Mouse (Mus musculus) retina, postnatal 1 day (tissue): ENCODE results near the gene Cyp2j6.
"Not testable (repeated sequence)": the region's sequence is repeated elsewhere in the genome, so short reads cannot be mapped to it uniquely, and the experiment has no call there.

Experiments used
- DNase-seq: peaks from one replicate; pipeline ENCODE4 v3.0.0-alpha.2; 2012

Cyp2j6 gene

DNA sequence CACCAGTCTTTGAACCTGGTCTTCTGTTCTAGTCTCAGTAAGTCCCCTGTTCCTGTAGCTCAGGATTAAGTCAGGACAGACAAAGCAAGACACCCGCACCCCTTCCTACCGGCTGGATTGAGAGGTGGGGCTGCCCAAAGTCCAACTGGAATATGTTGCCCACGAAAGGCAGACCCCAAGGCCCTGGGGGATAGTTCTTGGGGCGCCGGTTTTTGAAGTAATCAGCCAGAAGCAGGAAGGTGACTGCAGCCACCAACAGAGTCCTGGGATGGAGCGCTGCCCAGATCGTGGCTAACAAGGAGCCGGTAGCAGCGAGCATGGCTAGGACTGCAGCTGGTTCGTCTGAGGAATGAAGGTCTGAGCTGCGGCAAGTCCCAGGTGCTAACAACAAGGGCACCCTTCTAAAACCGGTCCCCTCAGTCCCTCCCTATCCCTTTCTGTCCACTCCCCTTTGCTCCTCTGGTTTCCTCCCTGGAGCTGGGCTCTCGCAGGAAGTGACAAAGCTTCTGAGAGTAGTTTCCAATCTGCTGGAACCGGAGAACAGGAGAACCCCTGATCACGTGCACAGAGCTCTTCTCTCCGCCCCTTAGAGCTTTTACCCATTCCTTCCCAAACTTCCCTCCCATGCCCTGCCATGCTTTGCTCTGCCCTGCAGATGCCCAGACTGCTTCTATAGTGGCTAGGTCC lies at the start of gene Cyp2j6:
Cyp2j6 (minus strand) TSS at position 529 of the 687 bp plus-strand sequence.
- peak; percentile 84 for DNase-seq

DNA sequence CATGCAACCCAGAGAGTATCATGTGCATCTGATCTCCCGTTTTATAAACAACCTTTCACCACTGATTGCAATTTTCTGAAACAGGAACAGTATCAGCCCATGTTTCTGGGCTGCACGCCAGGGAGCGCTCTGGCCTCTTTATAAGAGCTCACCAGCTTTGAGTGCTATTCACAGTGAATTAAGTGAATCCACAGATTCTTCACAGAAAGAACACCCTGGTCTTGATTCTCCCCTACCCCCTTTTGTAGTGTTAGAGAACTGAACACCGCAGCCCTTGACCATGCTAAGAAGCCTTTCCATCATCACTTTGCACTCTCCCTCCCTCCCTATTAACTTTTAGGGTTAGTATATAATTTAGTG lies 38.3 kb upstream of the Cyp2j6 start:
- peak; percentile 64 for DNase-seq

DNA sequence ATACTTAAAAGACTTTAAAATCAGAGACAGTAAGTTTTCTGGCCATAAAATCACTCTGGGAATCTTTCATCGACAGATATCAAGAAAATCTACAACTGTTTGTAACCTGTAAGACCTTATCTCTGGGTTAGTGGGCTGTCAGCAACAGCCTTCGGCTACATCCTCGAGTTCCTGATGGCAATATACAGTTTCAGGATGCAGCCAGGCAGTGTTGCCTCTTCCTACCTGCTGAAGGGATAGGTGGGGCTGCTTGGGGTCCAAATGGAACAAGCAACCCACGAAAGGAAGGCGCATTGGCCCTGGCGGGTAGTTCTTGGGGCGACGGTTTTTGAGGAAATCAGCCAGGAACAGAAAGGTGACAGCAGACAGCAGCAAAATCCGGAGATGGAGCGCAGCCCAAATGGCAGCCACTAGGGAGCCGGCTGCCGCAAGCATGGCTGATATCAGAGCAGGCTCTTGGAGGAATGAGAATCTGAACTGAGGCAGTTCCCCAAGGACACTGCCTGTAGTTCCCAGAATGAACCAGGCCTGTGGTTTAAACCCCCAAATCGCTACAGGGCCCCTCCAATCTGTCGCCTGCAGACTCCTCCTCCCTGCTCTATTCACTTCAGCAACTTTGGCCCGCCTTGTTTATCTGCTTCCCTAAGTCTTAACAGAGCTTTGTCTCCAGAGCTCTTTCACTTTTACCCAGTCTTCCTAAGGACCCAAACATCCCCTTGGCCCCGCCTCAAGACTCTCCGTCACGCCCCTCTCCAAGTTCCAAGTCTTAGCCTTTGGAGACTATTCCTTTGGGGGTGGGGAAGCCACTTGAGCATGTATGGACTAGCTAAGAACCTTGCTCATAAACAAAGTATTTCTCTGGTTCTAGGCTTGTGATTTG lies 37.7 kb upstream of the Cyp2j6 start, which contains the start of gene Cyp2j9:
Cyp2j9 (minus strand) TSS at position 668 of the 880 bp plus-strand sequence.
- DNase-seq, result peak; percentile 67

DNA sequence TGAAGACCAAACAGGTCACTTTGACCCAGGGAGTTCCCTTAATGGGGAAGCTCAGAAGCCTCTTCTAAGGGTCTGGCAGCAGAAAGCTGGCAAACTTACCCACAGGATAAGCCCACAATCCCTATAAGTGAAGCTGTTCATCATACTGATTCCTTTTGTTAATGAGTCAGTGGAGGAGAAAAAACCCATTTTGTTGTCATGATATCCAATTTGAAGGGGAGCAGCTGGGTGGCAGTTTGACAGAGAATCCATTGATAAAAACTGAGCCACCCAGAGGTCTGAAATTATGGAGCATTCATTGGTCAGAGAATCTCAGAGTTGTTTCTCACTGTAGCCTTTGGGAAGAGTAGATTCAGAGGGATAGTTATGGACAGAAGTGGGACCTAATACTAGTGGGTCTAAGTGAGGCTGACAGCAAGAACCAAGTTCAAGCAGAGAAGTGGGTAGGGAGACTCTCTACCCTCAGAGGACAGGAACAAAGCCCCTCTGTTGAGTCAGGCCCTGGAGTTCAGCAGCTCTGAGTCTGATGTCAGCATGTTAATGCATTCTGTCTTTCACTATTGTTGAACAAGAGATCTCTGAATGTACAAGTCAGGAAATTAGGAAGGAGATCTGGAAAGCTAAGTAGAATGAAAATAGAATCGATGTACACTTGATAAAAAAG lies 28.1 kb upstream of the Cyp2j6 start:
- peak; percentile 89 for DNase-seq

DNA sequence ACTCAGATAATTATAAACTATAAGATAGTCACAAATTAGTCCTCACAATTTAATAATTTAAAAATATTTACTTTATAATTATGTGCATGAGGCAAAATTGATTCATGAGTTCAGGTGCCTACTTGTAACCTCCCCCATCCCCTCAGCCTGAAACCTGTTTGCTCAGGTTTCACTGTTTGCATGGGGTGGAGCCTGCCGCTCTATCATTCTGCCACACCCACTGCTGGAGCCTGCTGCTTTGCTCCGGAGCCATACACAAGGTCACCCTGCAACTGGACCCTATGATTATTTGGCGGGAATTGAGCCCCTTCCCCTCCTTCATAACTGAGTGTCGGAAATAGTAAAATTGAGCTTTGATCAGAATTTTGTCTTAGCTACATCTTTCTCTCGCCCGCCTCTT lies 26.9 kb upstream of the Cyp2j6 start:
- not testable (repeated sequence) for DNase-seq

DNA sequence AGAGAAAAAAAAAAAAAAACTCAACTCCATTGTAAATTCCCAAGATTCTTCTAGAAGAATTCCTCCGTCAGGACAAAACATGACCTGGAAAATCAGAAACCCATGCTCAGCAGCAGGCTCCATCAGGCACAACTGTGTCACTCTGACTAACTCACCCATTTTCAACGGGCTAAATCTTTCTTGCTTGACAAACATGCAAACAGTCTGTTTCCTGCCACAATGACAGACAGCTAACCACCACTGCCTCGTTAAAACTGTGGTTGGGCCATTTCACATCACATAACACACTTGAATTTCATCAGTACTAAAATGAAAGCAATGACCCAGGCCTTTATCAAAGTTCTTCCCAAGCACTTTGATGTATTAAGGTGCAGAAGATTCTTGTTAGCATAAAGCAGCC lies 16.0 kb upstream of the Cyp2j6 start:
- no peak for DNase-seq

DNA sequence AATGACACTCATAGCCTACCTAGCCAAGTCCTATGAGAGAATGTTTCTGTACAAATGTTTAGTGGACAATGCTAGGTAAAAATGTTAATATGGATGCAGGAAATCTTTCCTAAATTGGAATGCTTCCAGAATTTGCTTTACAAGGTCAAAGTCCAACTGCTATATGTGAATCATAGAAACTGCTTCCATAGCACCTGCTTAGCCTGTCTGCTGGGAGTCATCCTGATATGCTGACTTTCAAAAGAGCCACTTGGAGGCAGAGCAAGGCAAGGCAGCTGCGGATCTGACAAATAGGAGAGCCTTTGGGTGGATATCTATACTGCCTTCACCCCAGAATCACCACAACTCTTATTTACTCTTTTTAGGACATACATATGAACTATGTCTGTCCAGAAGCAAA lies 14.5 kb upstream of the Cyp2j6 start:
- no peak for DNase-seq

DNA sequence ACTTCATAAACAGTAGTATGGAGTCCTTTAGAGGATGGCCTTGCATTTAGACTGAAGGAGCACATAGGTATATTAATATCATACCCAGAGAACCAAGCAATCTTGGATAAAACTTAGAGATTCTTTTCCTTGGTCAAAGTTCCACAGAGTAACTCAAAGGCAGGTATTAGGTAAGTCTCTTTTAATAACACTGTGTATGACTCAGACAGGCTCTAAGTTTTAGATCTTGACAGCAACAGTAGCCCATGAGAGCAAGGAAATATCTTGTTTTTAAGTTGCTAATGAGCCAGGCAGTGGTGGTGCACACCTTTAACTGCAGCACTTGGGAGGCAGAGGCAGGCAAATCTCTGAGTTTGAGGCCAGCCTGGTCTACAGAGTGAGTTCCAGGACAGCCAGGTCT lies 12.3 kb upstream of the Cyp2j6 start:
- no peak for DNase-seq

DNA sequence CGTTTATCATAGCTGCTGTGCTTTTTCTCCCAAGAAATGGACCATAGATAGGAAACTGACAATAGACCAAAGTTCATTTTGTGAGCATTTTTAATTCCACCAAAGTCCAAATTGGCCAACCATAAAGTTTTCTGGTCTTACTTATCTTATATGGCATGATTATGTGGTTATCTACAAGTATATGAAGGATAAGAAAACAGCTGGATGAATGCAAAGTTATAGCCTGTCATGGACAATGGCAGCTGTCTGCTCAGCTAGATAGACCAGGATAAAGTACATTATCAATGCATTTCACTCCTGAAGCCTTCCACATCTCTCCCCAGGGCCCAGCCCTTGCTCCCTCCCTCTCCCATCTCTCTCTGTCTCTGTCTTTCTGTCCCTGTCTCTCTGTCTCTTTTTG lies 7.0 kb upstream of the Cyp2j6 start:
- no peak for DNase-seq

DNA sequence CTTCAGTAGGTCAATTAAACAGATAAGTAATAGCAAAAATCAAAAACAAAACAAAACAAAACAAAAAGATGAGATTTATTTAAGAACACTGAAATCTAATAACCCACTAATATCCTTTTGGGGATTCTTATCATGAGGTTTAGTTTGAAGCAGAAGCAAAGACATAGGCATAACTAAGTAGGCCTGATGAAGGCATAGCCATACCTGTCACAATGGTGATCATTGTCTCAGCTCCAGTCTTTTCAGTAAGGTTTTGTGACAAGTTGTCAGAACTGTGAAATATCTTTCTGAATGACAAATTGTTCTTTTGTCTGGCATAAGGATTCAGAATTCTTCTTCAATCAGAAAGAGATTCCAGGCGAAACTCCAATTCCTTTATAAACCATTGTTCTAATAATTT lies 6.3 kb upstream of the Cyp2j6 start:
- peak; percentile 43 for DNase-seq

DNA sequence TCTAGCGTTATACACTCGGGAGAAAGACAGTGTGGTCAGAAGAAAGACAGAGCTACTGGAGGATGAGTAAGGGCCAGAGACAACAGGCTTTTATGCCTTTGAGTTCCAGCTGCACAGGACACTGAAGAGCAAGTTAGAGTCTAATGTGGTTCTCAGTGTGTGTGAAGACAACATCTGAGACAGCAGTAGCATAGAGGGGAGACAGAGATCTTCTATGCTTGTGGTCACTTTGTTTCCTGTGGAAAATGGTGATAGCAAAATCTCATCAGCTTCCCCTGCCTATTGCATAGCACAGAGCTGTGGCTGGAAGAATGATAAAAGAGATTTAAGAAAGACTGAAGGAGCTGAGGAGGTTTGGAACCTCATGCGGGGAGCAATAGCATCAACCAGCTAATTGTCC lies 1.8 kb downstream of the Cyp2j6 start:
- no peak for DNase-seq

DNA sequence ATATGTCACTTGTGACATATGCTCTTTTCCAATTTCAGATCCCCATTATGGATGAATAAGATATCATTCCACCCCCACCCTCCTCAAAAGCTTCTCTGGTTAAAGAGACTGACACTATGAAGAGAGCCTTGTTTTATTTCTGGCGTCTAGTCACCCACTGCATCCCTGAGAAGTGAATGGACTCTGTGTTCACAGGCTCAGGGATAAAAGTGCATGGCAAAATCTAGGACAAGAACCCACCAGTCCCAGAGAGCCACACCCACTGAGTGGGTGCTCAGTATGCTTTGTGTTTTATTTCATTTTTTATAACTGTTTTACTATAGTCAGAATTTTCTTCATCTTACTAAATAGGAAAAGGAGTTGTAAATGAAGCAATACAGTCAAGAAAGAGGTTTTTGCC lies 7.5 kb downstream of the Cyp2j6 start:
- DNase-seq, result peak; percentile 72

DNA sequence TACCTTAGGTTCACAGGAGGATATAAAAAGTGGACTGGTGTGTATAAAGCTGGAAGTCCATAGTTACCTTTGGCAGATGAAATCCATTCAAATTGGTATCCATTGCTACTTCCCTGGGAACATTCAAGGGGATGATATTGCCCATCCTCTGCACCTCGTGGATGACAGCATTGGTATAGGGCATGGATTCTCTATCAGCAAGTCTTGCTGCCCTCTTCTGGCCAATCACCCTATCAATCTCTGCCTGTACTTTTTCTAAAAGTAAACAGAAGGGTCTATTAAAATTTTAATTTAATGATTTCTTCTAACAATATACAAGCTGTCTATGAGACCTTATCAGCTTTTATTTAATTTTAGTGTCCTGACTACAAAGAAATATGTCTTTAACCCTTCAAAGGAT lies 27.7 kb downstream of the Cyp2j6 start:
- peak; percentile 17 for DNase-seq

DNA sequence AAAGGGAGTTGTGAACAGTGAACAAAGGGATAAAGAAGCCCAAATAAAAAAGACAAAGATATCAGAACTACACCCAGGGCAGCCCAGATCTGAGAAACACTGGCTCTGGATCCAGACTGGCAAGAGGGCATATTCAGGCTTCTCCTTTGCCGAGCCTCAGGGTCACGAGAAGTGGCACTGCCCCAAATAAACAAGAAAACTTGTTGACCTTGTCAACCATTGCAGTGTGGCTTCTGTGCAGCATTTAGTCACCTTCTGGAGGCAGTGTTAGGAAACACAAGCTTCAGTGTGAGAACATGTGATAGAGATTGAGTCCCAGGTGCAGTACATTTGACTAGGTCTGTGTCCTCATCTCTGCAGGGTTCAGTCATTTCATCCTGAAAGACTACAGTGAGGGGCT lies 31.2 kb downstream of the Cyp2j6 start:
- DNase-seq, result no peak

DNA sequence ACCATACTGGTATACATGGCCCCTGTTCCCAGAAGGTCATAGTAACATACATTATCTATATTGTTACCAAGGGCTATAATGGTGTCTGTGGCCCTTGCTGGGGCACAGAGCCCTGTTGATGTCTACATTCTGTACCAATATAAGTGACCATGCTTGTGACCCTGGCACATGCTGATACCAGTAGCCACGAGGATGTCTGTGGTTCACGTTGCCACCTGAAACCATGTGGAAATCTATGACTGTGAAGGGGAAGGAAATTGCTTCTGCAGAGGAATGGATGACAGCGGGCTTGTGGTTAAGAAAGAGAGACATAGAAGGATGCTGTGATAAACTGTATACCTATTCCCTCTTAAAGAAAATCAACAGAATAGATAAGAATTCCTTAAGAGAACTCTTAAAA lies 43.4 kb downstream of the Cyp2j6 start:
- DNase-seq, result no peak

DNA sequence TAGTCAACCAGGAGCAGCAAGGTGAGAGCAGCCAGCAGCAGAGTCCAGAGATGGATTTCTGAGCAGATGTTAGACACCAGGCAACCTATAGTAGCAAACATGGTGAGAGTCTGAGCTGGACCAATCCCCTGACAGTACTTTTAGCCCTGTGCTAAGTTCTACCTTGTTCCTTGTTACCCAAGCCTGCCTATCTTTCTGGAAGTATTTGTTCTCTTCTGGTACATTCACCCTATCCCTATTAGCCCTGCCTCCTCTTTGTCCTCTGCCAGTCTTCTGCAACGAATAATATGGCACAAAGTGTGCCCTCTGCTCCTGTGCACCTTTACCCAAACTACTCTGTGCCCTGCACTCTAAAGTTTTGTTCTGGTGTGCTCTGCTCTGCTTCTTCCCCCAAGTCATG lies 46.2 kb downstream of the Cyp2j6 start, which contains the start of gene Cyp2j8:
Cyp2j8 (minus strand) TSS at position 101 of the 400 bp plus-strand sequence.
- DNase-seq, result no peak
